Mouse (Mus musculus) heart, embryonic 12.5 days (tissue): ENCODE results near the gene Hnrnpul1. TPM values are rescaled to one million over a fixed set of nuclear protein-coding genes. Genes with fewer than 3 reads are reported as not detected.

Experiments
- ATAC-seq: fragments of 200-750 bp; cut with Nextera tagmentation; 2 replicates; pipeline ENCODE4 v1.8.0; 2017; ENCODE audit warnings: moderate TSS enrichment, moderate library complexity; ENCODE audit not compliant: insufficient number of reproducible peaks, low FRiP score
- H3K27ac ChIP-seq: fragments of 300-500 bp; sonication (generic); 2 replicates; pipeline ENCODE4 v1.5.1; 2016; ENCODE audit warnings: mild to moderate bottlenecking, moderate library complexity; ENCODE audit not compliant: poor library complexity, severe bottlenecking
- H3K27me3 ChIP-seq: fragments of 300-500 bp; sonication (generic); replicated peaks from 2 replicates; pipeline ENCODE4 v1.6.1; 2016; ENCODE audit warnings: mild to moderate bottlenecking, moderate library complexity
- H3K36me3 ChIP-seq: fragments of 300-500 bp; sonication (generic); 2 replicates; pipeline ENCODE4 v1.6.1; 2016; ENCODE audit warnings: mild to moderate bottlenecking, moderate library complexity
- H3K4me1 ChIP-seq: fragments of 300-500 bp; sonication (generic); replicated peaks from 2 replicates; pipeline ENCODE4 v1.6.1; 2016; ENCODE audit warnings: mild to moderate bottlenecking
- H3K4me2 ChIP-seq: fragments of 300-500 bp; sonication (generic); 2 replicates; pipeline ENCODE4 v1.6.1; 2016; ENCODE audit warnings: mild to moderate bottlenecking, moderate library complexity
- H3K4me3 ChIP-seq: fragments of 300-500 bp; sonication (generic); 2 replicates; pipeline ENCODE4 v1.5.1; 2016; ENCODE audit warnings: mild to moderate bottlenecking
- H3K9ac ChIP-seq: fragments of 300-500 bp; sonication (generic); 2 replicates; pipeline ENCODE4 v1.6.1; 2016; ENCODE audit warnings: mild to moderate bottlenecking, moderate library complexity
- H3K9me3 ChIP-seq: fragments of 300-500 bp; sonication (generic); replicated peaks from 2 replicates; pipeline ENCODE4 v1.6.1; 2016; ENCODE audit warnings: mild to moderate bottlenecking, moderate library complexity
- WGBS: fragments of 180-500 bp; shearing (Covaris S2); methylation state at CpG from one replicate; pipeline ENCODE4 v1.1.7; 2016; 5-methylcytosine and 5-hydroxymethylcytosine counted together
- polyA plus RNA-seq: library from polyadenylated mRNA; unstranded; fragments of >200 nt; fragmentation: Nextera tagmentation; extraction: Ambion mirVana; gene quantifications from 2 replicates; pipeline ENCODE4 v1.2.1, GENCODE M21; 2016

Hnrnpul1 gene
- polyA plus RNA-seq, 1 experiment from 2014 or later: 57.0 TPM

- ATAC-seq: peak; percentile 81
- H3K36me3 ChIP-seq: peaks cover 16% of the 10 kb centered on the region
Observed at GRCm38 (mm10) chr7:25688810-25689586, 65.6 kb downstream of the Hnrnpul1 start.

GRCm38 (mm10) chr7:25687811-25688401 lies 66.7 kb downstream of the Hnrnpul1 start:
- peaks cover 29% of the 10 kb centered on the region for H3K4me1 ChIP-seq
- ATAC-seq: peak; percentile 4; the same call in 1 of the 2 replicates
- H3K4me3 ChIP-seq: peak overlapping the region; percentile 59
- H3K27ac ChIP-seq: peak overlapping the region; percentile 29
- WGBS: under 1% methylated on average over 47 of the region's 47 CpGs
- no peaks in the 10 kb centered on the region; the same call in 1 of the 2 replicates for H3K27me3 ChIP-seq
- no peaks in the 10 kb centered on the region for H3K9me3 ChIP-seq
- H3K36me3 ChIP-seq: peaks cover 15% of the 10 kb centered on the region
- H3K4me2 ChIP-seq: peak overlapping the region; percentile 89
- peak overlapping the region; percentile 71 for H3K9ac ChIP-seq

More at GRCm38 (mm10) chr7:25688810-25689586, 65.6 kb downstream of the Hnrnpul1 start:
- Histone ChIP-seq H3K4me1 (peaks cover 19% of the 10 kb centered on the region), H3K4me3 (peak overlapping the region; percentile 59), H3K27me3 (no peaks in the 10 kb centered on the region; the same call in 1 of the 2 replicates), H3K4me2 (peak overlapping the region; percentile 89), H3K9me3 (no peaks in the 10 kb centered on the region), H3K9ac (peak overlapping the region; percentile 71), H3K27ac (peak overlapping the region; percentile 29)
- WGBS: under 1% methylated on average over 51 of the region's 52 CpGs

GRCm38 (mm10) chr7:25686680-25687531 lies 67.7 kb downstream of the Hnrnpul1 start, which contains the start of gene Tgfb1:
Tgfb1 (plus strand) TSS chr7:25687002.
- ATAC-seq: peak; percentile 49
- H3K4me2 ChIP-seq: peak within 1 kb of the TSS; percentile 89
- peak within 1 kb of the TSS; percentile 59 for H3K4me3 ChIP-seq
- peak within 1 kb of the TSS; percentile 75 for H3K27ac ChIP-seq
- H3K27me3 ChIP-seq: no peaks in the 10 kb centered on the region; the same call in 1 of the 2 replicates
- H3K4me1 ChIP-seq: peaks cover 34% of the 10 kb centered on the region
- under 1% methylated on average over 46 of the region's 69 CpGs for WGBS
- H3K36me3 ChIP-seq: peaks cover 12% of the 10 kb centered on the region
- H3K9ac ChIP-seq: peak within 1 kb of the TSS; percentile 71
- no peaks in the 10 kb centered on the region for H3K9me3 ChIP-seq

DNA sequence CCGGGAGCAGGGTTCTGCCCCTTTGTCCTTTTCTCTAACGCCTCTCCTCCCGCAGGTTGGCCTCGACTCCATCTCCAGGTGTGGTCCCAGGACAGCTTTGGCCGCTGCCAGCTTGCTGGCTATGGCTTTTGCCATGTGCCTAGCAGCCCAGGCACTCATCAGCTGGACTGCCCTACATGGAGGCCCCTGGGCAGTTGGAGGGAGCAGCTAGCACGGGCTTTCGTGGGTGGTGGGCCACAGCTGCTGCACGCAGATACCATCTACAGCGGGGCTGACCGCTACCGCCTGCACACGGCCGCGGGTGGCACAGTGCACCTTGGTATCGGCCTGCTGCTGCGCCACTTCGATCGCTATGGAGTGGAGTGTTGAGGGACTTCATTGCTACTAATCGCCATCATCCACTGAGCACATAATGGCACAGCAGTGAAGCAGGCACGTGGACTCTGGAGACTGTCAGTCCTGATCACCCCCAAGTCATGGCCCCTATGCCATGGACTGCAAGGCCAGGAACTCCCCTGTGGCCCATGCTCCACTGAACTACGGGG lies 68.6 kb downstream of the Hnrnpul1 start:
- Histone ChIP-seq H3K9ac (peak overlapping the region; percentile 71; the same call in 1 of the 2 replicates), H3K36me3 (peaks cover 9% of the 10 kb centered on the region; the same call in 1 of the 2 replicates), H3K27me3 (no peaks in the 10 kb centered on the region; the same call in 1 of the 2 replicates)

DNA sequence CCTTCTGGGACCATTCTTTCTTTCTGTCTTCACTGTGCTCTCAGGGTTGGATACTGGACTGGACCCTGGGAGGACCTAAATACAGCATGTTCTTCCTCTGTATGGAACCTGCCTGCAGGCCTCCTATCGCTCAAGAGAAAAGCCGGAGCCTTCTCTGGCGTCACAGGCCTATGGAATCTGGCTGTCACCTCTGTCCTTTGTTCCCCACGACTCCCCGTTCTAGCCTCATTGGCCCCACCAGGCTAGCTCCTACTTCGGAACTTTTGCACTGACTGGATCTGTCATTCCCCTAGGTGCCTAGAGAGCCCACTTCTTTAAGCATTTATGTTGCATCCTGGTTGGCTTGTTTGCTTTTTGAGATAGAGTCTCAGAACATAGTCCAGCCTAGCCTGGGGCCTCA lies 69.9 kb downstream of the Hnrnpul1 start:
- H3K4me1 ChIP-seq: peaks cover 38% of the 10 kb centered on the region
- H3K9me3 ChIP-seq: no peaks in the 10 kb centered on the region
- H3K36me3 ChIP-seq: peaks cover 9% of the 10 kb centered on the region; the same call in 1 of the 2 replicates
- no peak for ATAC-seq
- no peak overlapping the region for H3K4me2 ChIP-seq
- H3K9ac ChIP-seq: no peak overlapping the region
- 86% methylated on average over 6 of the region's 6 CpGs for WGBS
- no peak overlapping the region for H3K27ac ChIP-seq
- H3K4me3 ChIP-seq: no peak overlapping the region
- H3K27me3 ChIP-seq: no peaks in the 10 kb centered on the region; the same call in 1 of the 2 replicates

More for the DNA sequence above, 68.6 kb downstream of the Hnrnpul1 start:
- H3K4me1 ChIP-seq: peaks cover 42% of the 10 kb centered on the region
- H3K27ac ChIP-seq: no peak overlapping the region
- H3K4me3 ChIP-seq: peak overlapping the region; percentile 59
- peak overlapping the region; percentile 89 for H3K4me2 ChIP-seq
- ATAC-seq: no peak
- no peaks in the 10 kb centered on the region for H3K9me3 ChIP-seq
- 66% methylated on average over 21 of the region's 21 CpGs for WGBS

DNA sequence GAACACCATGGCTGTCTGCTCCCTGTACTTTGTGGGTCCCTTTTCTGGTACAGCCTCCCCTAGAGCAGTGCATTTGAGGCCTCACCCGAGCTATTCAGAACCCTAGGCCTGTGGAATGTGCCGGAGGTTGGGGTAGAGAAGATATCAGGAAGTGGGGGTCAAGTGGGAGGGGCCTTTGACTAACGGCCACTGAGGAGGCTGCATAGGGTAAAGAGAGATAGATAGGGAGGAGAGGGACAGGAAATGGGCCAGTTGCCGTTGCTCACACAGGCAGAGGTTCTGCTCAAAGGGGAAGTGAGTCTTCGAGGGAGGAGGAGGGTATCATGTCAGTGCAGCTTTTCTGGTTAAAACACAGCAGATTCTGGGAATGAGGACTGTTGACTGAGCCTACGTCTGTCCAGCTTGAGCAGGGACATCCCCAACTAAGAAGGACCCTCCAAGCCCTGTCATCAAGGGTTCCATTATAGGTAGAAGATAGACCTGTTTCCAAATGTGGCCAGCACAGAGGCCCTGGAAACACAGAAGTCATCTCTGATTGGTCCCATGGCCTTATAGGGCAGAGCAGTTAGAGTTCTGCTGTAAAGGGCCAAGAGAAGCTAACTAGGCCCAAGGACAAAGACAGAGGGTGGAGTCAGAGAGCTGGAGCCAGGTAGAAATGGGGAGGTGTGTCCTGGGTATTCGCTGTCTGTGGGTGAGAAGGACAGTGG lies 70.9 kb downstream of the Hnrnpul1 start:
- H3K36me3 ChIP-seq: peaks cover 9% of the 10 kb centered on the region; the same call in 1 of the 2 replicates
- H3K4me3 ChIP-seq: no peak overlapping the region
- peaks cover 33% of the 10 kb centered on the region for H3K4me1 ChIP-seq
- 0 out of 2 replicates have a peak overlapping the region, but pooled peaks have one; percentile 5 for H3K27ac ChIP-seq
- H3K27me3 ChIP-seq: no peaks in the 10 kb centered on the region; the same call in 1 of the 2 replicates
- no peak overlapping the region for H3K9ac ChIP-seq
- H3K4me2 ChIP-seq: 0 out of 2 replicates have a peak overlapping the region, but pooled peaks have one; percentile 15
- ATAC-seq: no peak
- 41% methylated on average over 7 of the region's 7 CpGs for WGBS
- H3K9me3 ChIP-seq: no peaks in the 10 kb centered on the region

DNA sequence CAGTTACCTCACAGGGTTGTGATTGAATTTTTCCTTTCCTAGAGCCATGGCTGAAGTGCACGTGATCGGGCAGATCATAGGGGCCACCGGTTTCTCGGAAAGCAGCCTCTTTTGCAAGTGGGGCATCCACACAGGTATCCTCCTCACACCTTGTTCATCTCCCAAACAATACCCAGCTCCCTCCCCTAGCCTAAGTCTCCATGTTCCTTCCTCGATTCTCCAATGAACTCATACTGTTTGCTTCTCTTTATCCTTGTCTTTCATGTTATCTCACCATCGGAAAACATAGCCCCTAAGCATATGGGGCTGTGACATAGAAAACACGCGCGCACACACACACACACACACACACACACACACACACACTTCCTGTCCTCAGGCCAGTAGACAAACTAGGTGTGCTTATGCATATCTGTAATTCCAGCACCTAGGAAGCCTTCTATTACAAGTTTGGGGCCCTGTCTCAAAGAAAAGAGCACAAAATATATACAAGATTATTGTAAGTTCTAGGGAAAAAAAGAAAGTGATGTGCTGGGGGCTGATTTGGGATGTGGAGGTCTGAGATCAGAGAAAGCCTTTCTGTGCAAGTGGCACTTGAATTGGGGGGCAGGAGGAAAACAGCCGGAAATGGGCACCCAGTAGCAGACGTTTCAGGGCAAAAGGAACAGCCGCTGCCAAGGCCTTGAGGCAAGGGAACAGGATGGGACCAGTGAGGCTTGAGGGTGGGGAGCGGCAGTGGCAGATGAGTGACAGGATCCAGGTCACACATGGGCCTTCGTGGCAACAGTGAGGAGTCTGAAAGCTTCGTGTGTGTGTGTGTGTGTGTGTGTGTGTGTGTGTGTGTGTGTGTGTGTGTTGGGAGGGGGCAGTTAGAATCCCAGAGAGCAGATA lies 73.0 kb downstream of the Hnrnpul1 start:
- peak overlapping the region; percentile 60 for H3K4me3 ChIP-seq
- peaks cover 6% of the 10 kb centered on the region; the same call in 1 of the 2 replicates for H3K27me3 ChIP-seq
- WGBS: 40% methylated on average over 15 of the region's 15 CpGs
- H3K9ac ChIP-seq: no peak overlapping the region
- H3K36me3 ChIP-seq: peaks cover 9% of the 10 kb centered on the region; the same call in 1 of the 2 replicates
- H3K4me2 ChIP-seq: peak overlapping the region; percentile 66
- no peaks in the 10 kb centered on the region for H3K9me3 ChIP-seq
- H3K4me1 ChIP-seq: peaks cover 29% of the 10 kb centered on the region
- no peak for ATAC-seq
- peak overlapping the region; percentile 31; the same call in 1 of the 2 replicates for H3K27ac ChIP-seq

DNA sequence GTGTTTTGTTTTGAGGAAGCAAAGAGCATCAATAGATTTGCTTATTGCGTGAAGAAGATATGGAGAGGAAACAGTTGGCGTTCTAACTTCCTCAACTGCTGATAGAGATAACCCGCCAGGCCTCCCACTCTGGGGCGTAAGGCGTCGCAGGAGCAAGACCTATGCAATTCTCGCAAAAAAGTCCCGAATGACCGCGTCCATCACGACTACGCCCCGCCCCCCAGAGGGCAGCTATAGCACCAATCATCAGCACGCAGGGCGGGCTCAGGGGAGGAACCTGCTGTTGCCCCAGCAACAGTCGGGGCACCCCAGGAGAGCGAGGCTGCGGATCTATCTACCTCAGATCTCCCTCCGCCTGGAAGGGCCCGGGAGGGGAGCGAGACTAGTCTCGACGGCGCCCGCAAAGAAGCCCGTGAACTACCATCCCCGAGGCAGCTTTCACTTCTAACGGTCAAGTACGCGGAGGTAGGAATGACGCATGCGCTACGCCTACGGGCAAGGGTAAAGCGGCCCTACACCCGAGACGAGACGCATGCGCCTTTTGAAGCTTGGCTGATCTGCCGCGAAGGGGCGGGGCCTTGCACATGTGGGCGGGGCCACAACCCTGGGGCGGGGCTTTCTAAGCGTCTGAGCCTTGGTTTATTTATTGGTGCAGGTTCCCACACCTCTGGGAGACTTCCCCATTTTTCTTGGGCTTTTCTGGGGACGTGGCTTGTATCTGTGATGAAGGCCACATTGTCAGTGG lies 73.9 kb downstream of the Hnrnpul1 start, which contains the start of gene B9d2:
TSS of gene B9d2 (plus strand) at position 267 of the 745 bp plus-strand sequence.
- Histone ChIP-seq H3K4me3 (peak within 1 kb of the TSS; percentile 60), H3K4me1 (peaks cover 25% of the 10 kb centered on the region), H3K27ac (peak within 1 kb of the TSS; percentile 84), H3K36me3 (peaks cover 9% of the 10 kb centered on the region; the same call in 1 of the 2 replicates), H3K9ac (peak within 1 kb of the TSS; percentile 61; the same call in 1 of the 2 replicates), H3K9me3 (no peaks in the 10 kb centered on the region), H3K27me3 (peaks cover 15% of the 10 kb centered on the region), H3K4me2 (peak within 1 kb of the TSS; percentile 66)
- WGBS: under 1% methylated on average over 46 of the region's 46 CpGs
- peak; percentile 96 for ATAC-seq
